Mouse (Mus musculus): ENCODE measurements around the gene Rrp1b. TPM values are rescaled to one million over a fixed set of nuclear protein-coding genes. Genes with fewer than 3 reads are reported as not detected.

The Rrp1b gene
- polyA plus RNA-seq, 1 experiment: 21.0 TPM

DNA sequence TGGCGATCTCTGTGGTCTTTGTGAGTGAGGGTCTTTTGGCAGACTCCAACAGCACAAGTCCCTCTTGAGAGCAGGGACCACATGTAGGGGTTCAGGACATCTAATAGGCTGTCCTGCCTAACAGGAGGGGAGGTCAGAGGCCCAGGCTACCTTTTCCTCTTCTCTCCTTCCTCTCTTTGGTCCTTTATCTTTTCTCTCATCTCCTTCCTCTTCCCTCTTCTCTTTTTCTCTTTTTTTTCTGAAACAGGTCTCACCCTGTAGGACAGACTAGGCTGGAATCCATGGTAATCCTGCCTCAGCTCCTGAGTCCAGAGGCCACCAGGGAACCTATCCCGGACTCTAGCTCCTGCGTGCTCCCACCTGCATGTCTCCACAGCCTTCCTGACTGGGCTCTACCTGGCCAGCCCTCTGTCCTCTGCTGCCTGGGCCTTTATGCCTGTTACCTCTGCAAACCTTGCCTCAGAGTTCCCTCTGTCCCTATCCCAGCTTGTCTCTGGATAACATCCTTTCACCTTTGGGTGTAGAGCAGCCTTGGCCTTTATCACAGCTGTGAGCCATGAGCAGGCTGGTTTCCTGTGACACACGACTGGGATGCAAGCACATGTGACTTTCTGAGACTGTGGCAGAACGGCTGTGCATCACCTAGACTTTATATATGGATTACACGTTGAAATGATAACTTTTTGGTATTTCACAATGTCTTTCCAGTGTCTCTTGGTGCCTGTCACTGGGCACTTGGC lies 73.5 kb downstream of the Rrp1b start:
- H3K79me3 ChIP-seq (ENCODE audit: low read depth): no peaks in the 10 kb centered on the region
- no peak for TF ChIP-seq MYOG (IDR thresholded peaks at IDR 0.05; ENCODE audit: control insufficient read depth, extremely low read depth, insufficient read length)
- TF ChIP-seq USF1 (IDR thresholded peaks at IDR 0.05; ENCODE audit: low read depth): no peak
- no peak for TF ChIP-seq MYOD1 (IDR thresholded peaks at IDR 0.05; ENCODE audit: control insufficient read depth, insufficient read length, low read depth)
- H3ac ChIP-seq (ENCODE audit: control insufficient read depth, insufficient read length, low read depth): no peak overlapping the region
- H3K36me3 ChIP-seq (ENCODE audit: control insufficient read depth, insufficient read depth): no peaks in the 10 kb centered on the region
- no peak overlapping the region for H3K4me3 ChIP-seq (ENCODE audit: insufficient read depth, poor library complexity, severe bottlenecking)
- H3K79me2 ChIP-seq (ENCODE audit: control insufficient read depth, insufficient read depth): no peaks in the 10 kb centered on the region
- H3K27me3 ChIP-seq (ENCODE audit: control insufficient read depth, insufficient read depth, insufficient read length): no peaks in the 10 kb centered on the region

GRCm38 (mm10) chr17:32110424-32110823 lies 74.5 kb downstream of the Rrp1b start:
- H3K4me3 ChIP-seq (ENCODE audit: insufficient read depth, poor library complexity, severe bottlenecking): no peak overlapping the region
- no peaks in the 10 kb centered on the region for H3K79me3 ChIP-seq (ENCODE audit: low read depth)
- no peaks in the 10 kb centered on the region for H3K36me3 ChIP-seq (ENCODE audit: control insufficient read depth, insufficient read depth)
- H3ac ChIP-seq (ENCODE audit: control insufficient read depth, insufficient read length, low read depth): no peak overlapping the region
- no peak for TF ChIP-seq USF1 (IDR thresholded peaks at IDR 0.05; ENCODE audit: low read depth)
- no peak for TF ChIP-seq CTCF (IDR thresholded peaks at IDR 0.05; ENCODE audit: control insufficient read depth, insufficient read depth, insufficient read length)
- no peaks in the 10 kb centered on the region for H3K27me3 ChIP-seq (ENCODE audit: control insufficient read depth, insufficient read depth, insufficient read length)
- H3K79me2 ChIP-seq (ENCODE audit: control insufficient read depth, insufficient read depth): no peaks in the 10 kb centered on the region

GRCm38 (mm10) chr17:32110980-32111780 lies 75.3 kb downstream of the Rrp1b start:
- no peaks in the 10 kb centered on the region for H3K79me3 ChIP-seq (ENCODE audit: low read depth)
- H3K36me3 ChIP-seq (ENCODE audit: control insufficient read depth, insufficient read depth): no peaks in the 10 kb centered on the region
- H3K27me3 ChIP-seq (ENCODE audit: control insufficient read depth, insufficient read depth, insufficient read length): no peaks in the 10 kb centered on the region
- H3K4me3 ChIP-seq (ENCODE audit: insufficient read depth, poor library complexity, severe bottlenecking): no peak overlapping the region
- H3ac ChIP-seq (ENCODE audit: control insufficient read depth, insufficient read length, low read depth): no peak overlapping the region
- no peak for TF ChIP-seq CEBPB (IDR thresholded peaks at IDR 0.05; ENCODE audit: low read depth)
- no peak for TF ChIP-seq FOSL1 (IDR thresholded peaks at IDR 0.05; ENCODE audit: insufficient read depth, low read length, poor library complexity, severe bottlenecking)
- no peak for TF ChIP-seq CTCF (IDR thresholded peaks at IDR 0.05; ENCODE audit: control insufficient read depth, insufficient read depth, insufficient read length)
- TF ChIP-seq MAX (IDR thresholded peaks at IDR 0.05): no peak
- TF ChIP-seq MYOG (IDR thresholded peaks at IDR 0.05; ENCODE audit: control insufficient read depth, extremely low read depth, insufficient read length): no peak
- no peak for TF ChIP-seq USF1 (IDR thresholded peaks at IDR 0.05; ENCODE audit: low read depth)
- TF ChIP-seq MYOD1 (IDR thresholded peaks at IDR 0.05; ENCODE audit: control insufficient read depth, insufficient read length, low read depth): no peak
- no peaks in the 10 kb centered on the region for H3K79me2 ChIP-seq (ENCODE audit: control insufficient read depth, insufficient read depth)

Other genes with a start within 250 kb of the Rrp1b start
- 9.3 TPM for gene Sik1, start 180.3 kb upstream of the Rrp1b start, polyA plus RNA-seq (2012; fragmentation: generic; extraction: Trizol)
- gene Hsf2bp, start 249 bp downstream of the Rrp1b start, polyA plus RNA-seq (2012; fragmentation: generic; extraction: Trizol): 1.1 TPM
- gene Notch3, start 130.8 kb downstream of the Rrp1b start, polyA plus RNA-seq (2012; fragmentation: generic; extraction: Trizol): 14.8 TPM
- gene Ephx3, start 153.4 kb downstream of the Rrp1b start, polyA plus RNA-seq (2012; fragmentation: generic; extraction: Trizol): 0.12 TPM
- 46.9 TPM for gene Brd4, start 248.6 kb downstream of the Rrp1b start, polyA plus RNA-seq (2012; fragmentation: generic; extraction: Trizol)